Mouse (Mus musculus) left cerebral cortex, adult 2 months (tissue): ENCODE data around the gene Eml5. TPM values are rescaled to one million over a fixed set of nuclear protein-coding genes. Genes with fewer than 3 reads are reported as not detected.

Experiments used
- DNase-seq, 2 experiments: peaks; one replicate each; pipeline ENCODE4 v3.0.0; 2021 to 2022; ENCODE audit warnings: low spot score in 2 of 2, mixed read lengths in 1 of 2; ENCODE audit errors: extremely low spot score in 1 of 2
- H3K27ac ChIP-seq: fragments of 200-600 bp; 2 replicates; pipeline ENCODE4 v1.8.1; 2022
- H3K4me3 ChIP-seq: fragments of 200-600 bp; 2 replicates; pipeline ENCODE4 v1.8.1; 2022
- CTCF ChIP-seq: fragments of 200-600 bp; IDR thresholded peaks from 2 replicates; pipeline ENCODE4 v1.8.1; 2022; ENCODE audit warnings: antibody characterized with exemption, mild to moderate bottlenecking, moderate library complexity
- intact Hi-C: fragments of 180-260 bp; cut with DNase I; formaldehyde crosslinking; loops from one replicate; pipeline ENCODE4 v1.15.1; 2025
- total RNA-seq, 2 experiments: library from RNA; stranded (reverse); gene quantifications; 2 replicates each; pipeline ENCODE4 v1.2.3; 2021

The Eml5 gene
- total RNA-seq, 2 experiments from 2014 or later = 93.3 TPM

GRCm38 (mm10) chr12:98881796-98882195, 19.5 kb downstream of the Eml5 start:
- no peak overlapping the region for H3K4me3 ChIP-seq
- no peak for TF ChIP-seq CTCF
- no peak overlapping the region for H3K27ac ChIP-seq
- DNase-seq = no peak
- intact Hi-C loops = loop anchor here (10.0 kb wide), 1 partner anchor 207 kb away; no protein-coding TSS in a partner anchor

- Histone ChIP-seq H3K4me3 (no peak overlapping the region), H3K27ac (no peak overlapping the region)
- intact Hi-C loops = no loop called here
- TF ChIP-seq CTCF = no peak
- no peak for DNase-seq
These were observed 22.6 kb downstream of the Eml5 start for GRCm38 (mm10) chr12:98878693-98879092.

DNA sequence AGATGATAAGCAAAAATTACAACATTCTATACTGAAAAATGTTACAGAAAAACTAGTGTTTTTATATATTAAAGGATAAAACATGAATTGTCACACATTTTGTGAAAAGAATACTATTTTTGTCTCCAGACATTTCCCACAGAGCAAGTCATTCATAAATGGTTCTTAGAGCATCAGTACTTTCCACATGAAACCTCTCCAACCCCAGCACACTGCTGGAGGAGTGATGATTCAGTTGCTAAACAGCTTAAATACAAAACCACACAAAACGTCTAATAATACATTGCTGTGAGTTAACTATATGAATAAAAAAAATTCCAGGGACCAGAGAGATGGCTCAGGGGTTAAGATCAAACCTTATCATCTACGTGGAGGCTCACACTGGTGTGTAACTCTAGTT, 26.1 kb downstream of the Eml5 start:
- no peak for DNase-seq
- intact Hi-C loops = no loop called here
- TF ChIP-seq CTCF = no peak

GRCm38 (mm10) chr12:98872836-98873235, 28.4 kb downstream of the Eml5 start:
- DNase-seq = no peak
- Histone ChIP-seq H3K27ac (no peak overlapping the region), H3K4me3 (no peak overlapping the region)
- intact Hi-C loops = no loop called here
- TF ChIP-seq CTCF = no peak

More for the DNA sequence above, 26.1 kb downstream of the Eml5 start:
- Histone ChIP-seq H3K4me3 (no peak overlapping the region), H3K27ac (no peak overlapping the region)

DNA sequence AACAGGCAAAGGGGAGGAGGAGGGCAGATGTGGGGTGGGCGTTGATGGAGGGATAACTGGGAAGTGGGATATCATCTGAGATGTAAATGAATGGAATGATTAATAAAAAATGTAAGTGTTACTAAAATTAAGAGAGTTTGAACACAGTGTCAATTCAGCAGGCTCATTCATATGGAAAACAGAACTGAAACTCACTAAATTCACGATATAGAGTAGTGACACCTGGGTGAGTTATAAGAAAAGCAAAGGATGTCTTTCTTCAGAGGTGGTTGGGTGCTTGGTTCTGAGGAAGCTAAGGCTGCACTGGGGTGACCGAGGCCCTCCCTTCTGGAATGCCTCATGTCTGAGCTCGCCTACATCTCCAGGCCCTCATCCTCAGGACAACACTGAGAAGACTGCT, 37.8 kb downstream of the Eml5 start:
- DNase-seq = no peak
- no peak for TF ChIP-seq CTCF
- H3K4me3 ChIP-seq = no peak overlapping the region
- intact Hi-C loops = no loop called here
- H3K27ac ChIP-seq = no peak overlapping the region

DNA sequence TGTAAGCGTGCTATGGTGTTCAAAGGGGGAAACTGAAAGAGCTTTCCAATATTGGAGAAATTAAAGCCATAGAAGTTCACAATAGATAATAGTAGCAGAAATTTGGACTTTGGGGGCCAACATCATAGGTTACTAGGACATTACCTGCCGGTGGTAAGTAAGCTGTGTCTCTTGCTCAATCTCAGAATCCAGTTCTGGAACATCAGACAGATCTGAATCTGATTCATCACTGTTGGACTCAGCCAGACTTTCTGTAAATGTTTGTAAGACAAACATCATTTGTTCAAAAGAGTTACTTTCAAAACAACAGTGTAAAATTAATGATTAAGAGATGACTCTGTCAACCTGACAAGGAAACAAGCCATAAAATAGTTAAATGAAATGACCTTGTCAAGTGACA, 41.0 kb downstream of the Eml5 start:
- intact Hi-C loops = no loop called here
- DNase-seq = no peak
- Histone ChIP-seq H3K27ac (no peak overlapping the region), H3K4me3 (no peak overlapping the region)
- no peak for TF ChIP-seq CTCF

- Histone ChIP-seq H3K27ac (no peak overlapping the region), H3K4me3 (no peak overlapping the region)
- TF ChIP-seq CTCF = peak; percentile 65
- intact Hi-C loops = no loop called here
- DNase-seq = peak; percentile 24 to 33
These were observed 50.5 kb downstream of the Eml5 start for GRCm38 (mm10) chr12:98850767-98851166.

DNA sequence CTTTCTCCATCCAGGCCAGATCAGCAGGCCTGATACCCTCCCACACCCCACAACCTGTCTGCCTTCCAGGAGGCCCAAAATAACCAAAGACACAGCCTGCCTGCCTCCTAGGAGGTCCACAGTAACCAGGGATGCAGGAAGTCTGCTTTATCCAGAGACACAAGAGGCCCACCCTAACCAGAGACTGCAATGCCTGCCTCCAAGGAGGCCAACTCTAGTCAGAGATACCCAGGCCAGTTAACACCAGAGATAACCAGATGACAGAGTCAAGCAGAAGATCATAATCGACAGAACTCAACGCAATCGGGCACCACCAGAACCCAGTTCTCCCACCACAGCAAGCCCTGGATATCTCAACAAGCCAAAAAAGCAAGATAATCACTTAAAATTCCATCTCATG, 56.5 kb downstream of the Eml5 start:
- no peak for DNase-seq
- intact Hi-C loops = no loop called here
- no peak overlapping the region for H3K27ac ChIP-seq
- TF ChIP-seq CTCF = no peak
- H3K4me3 ChIP-seq = no peak overlapping the region

GRCm38 (mm10) chr12:98840135-98840534, 61.1 kb downstream of the Eml5 start:
- TF ChIP-seq CTCF = no peak
- Histone ChIP-seq H3K4me3 (no peak overlapping the region), H3K27ac (no peak overlapping the region)
- DNase-seq = no peak
- intact Hi-C loops = no loop called here

DNA sequence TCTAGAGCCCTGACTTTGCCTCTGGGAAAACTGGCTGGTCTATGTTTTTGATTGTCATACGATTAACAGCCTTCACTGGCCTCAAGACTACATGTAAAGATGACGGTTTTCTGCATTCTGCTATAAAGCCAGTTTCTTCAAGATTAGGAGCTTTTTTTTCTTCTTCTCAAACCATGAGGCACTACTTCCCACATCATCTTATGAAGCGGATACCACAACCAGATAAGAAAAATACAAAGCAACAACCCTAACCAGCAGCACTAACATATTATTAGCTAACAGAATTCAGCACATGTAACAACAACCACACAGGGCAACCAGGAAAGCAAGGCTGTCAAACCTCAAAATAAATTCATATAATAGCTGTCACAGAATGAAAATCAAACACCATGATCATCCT, 63.3 kb downstream of the Eml5 start:
- no peak overlapping the region for H3K27ac ChIP-seq
- no peak overlapping the region for H3K4me3 ChIP-seq
- TF ChIP-seq CTCF = no peak
- no peak for DNase-seq
- intact Hi-C loops = no loop called here

- no peak for DNase-seq
- TF ChIP-seq CTCF = no peak
- H3K27ac ChIP-seq = no peak overlapping the region
- H3K4me3 ChIP-seq = no peak overlapping the region
- intact Hi-C loops = no loop called here
These were observed 65.8 kb downstream of the Eml5 start for GRCm38 (mm10) chr12:98835466-98835865.

DNA sequence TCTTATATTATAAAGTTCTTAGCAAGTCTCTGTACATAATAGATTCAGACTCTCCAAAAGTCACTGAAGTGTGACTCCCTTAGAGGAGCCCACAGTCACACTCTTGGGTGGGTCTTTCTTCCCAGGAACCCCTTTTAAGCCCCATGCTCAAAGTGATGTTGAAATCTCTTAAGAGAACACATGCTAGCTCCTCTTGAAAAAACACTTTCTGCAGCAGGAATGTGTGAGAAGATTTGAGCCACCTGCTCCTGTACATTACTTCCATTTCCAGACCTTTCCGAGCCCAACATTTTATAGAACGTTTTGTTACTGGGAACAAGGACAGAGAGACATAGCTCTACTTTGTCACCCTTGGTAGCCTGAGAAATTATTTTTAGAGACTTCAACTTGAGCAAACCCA, 66.4 kb downstream of the Eml5 start:
- TF ChIP-seq CTCF = no peak
- DNase-seq = no peak
- intact Hi-C loops = no loop called here
- Histone ChIP-seq H3K27ac (no peak overlapping the region), H3K4me3 (no peak overlapping the region)

DNA sequence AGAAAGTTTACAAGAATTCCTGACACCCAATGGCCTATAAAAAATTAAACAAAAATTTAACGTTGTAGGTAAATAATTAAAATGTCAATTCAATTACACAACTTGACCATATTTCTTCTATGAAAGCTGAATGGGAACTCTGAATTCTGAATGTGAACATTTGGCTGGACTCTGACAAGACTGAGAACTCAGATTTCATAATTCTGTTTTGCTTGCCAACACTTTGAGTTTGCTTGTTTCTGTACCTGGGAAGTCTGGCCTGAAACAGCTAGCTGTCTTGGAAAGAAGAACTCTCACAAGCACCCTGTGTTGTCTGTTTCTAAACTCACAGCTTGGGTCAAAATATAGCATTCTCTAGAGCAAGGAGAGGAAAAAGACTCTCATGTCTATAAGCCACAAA, 67.4 kb downstream of the Eml5 start:
- H3K4me3 ChIP-seq = no peak overlapping the region
- no peak for DNase-seq
- TF ChIP-seq CTCF = no peak
- intact Hi-C loops = no loop called here
- H3K27ac ChIP-seq = no peak overlapping the region
